Mouse (Mus musculus) hindbrain, embryonic 14.5 days (tissue): ENCODE measurements around the gene Tubg1. TPM values are rescaled to one million over a fixed set of nuclear protein-coding genes. Genes with fewer than 3 reads are reported as not detected.
"Not testable (repeated sequence)": the region's sequence is repeated elsewhere in the genome, so short reads cannot be mapped to it uniquely, and the experiment has no call there.

Experiments
- ATAC-seq: fragments of 200-750 bp; cut with Nextera tagmentation; 2 replicates; pipeline ENCODE4 v1.8.0; 2017; ENCODE audit warnings: moderate number of reproducible peaks, mild to moderate bottlenecking, moderate TSS enrichment, moderate library complexity; ENCODE audit not compliant: low FRiP score
- DNase-seq: peaks from one replicate; pipeline ENCODE4 v3.0.0-alpha.2; 2015; ENCODE audit warnings: low spot score
- H3K27ac ChIP-seq: fragments of 300-500 bp; sonication (generic); 2 replicates; pipeline ENCODE4 v1.5.1; 2014; ENCODE audit warnings: mild to moderate bottlenecking, moderate library complexity
- H3K27me3 ChIP-seq: fragments of 300-500 bp; sonication (generic); 2 replicates; pipeline ENCODE4 v1.6.1; 2014; ENCODE audit warnings: mild to moderate bottlenecking, low read length, mixed read lengths; ENCODE audit not compliant: control insufficient read depth, insufficient read depth
- H3K36me3 ChIP-seq: fragments of 300-500 bp; sonication (generic); replicated peaks from 2 replicates; pipeline ENCODE4 v1.6.1; 2014; ENCODE audit not compliant: control insufficient read depth, insufficient read depth
- H3K4me1 ChIP-seq: fragments of 300-500 bp; sonication (generic); replicated peaks from 2 replicates; pipeline ENCODE4 v1.6.1; 2014; ENCODE audit warnings: antibody characterized with exemption, low read length, mixed read lengths; ENCODE audit not compliant: control insufficient read depth, insufficient read depth
- H3K4me2 ChIP-seq: fragments of 300-500 bp; sonication (generic); replicated peaks from 2 replicates; pipeline ENCODE4 v1.6.1; 2014; ENCODE audit warnings: mild to moderate bottlenecking, moderate library complexity
- H3K4me3 ChIP-seq: fragments of 300-500 bp; sonication (generic); replicated peaks from 2 replicates; pipeline ENCODE4 v1.5.1; 2014; ENCODE audit warnings: mild to moderate bottlenecking, low read length
- H3K9ac ChIP-seq: fragments of 300-500 bp; sonication (generic); 2 replicates; pipeline ENCODE4 v1.6.1; 2014
- H3K9me3 ChIP-seq: fragments of 300-500 bp; sonication (generic); 2 replicates; pipeline ENCODE4 v1.6.1; 2016; ENCODE audit warnings: low read length; ENCODE audit not compliant: control insufficient read depth
- WGBS: fragments of 180-500 bp; shearing (Covaris S2); extraction: QIAGEN DNeasy Blood & Tissue Kit; methylation state at CpG from one replicate; pipeline ENCODE4 v1.1.7; 2014; 5-methylcytosine and 5-hydroxymethylcytosine counted together
- polyA plus RNA-seq: library from polyadenylated mRNA; unstranded; fragments of >200 nt; fragmentation: Nextera tagmentation; extraction: Ambion mirVana; gene quantifications from 2 replicates; pipeline ENCODE4 v1.2.1, GENCODE M21; 2014

The Tubg1 gene
- polyA plus RNA-seq, 1 experiment from 2014 or later, result 64.0 TPM

DNA sequence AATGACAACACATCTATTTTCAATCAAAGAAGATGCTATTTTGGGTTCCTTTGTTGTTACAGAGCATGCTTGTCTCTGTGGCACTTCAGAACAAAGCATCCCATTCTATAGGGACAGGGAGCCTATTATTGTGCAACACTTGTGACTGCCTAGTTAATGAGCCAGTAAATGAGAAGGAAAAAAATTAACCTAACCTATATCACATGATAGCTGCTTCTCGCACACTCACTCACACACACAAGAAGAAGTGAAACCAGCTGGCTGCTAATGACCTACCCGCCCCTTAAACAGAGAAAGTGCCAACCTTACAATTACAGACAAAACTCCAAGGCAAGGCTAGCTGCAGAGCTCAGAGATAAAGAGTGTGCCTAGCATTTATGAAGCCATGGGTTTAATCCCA, 4.2 kb upstream of the Tubg1 start:
- Histone ChIP-seq H3K9me3 (no peaks in the 10 kb centered on the region), H3K4me3 (no peak overlapping the region), H3K36me3 (no peaks in the 10 kb centered on the region), H3K27me3 (no peaks in the 10 kb centered on the region), H3K9ac (0 out of 2 replicates have a peak overlapping the region, but pooled peaks have one; percentile 2), H3K27ac (peak overlapping the region; percentile 34), H3K4me2 (peak overlapping the region; percentile 8; the same call in 1 of the 2 replicates), H3K4me1 (peaks cover 23% of the 10 kb centered on the region)
- no peak for DNase-seq
- no peak for ATAC-seq
- WGBS, result 37% methylated on average over 2 of the region's 2 CpGs

DNA sequence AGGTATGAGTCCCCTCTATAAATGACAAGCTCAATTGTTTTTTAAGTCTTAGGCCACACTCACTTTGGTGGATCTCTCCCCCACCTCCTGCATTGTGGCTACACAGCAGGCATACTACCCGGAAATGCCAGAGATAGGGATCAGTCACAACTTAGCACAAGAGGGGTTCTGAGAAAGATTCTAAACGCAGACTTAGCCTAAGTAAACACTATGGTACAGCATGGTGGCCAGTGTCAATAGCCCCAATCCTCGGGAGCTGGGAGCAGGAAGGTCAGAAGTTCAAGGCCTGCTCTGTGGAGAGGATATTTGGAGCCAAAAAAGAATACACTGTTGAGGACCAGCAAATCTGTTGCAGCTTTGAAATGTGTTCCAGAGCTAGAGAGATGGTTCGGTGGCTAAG, 1.6 kb upstream of the Tubg1 start:
- Histone ChIP-seq H3K4me2 (peak overlapping the region; percentile 82), H3K9me3 (no peaks in the 10 kb centered on the region), H3K9ac (peak overlapping the region; percentile 89; the same call in 1 of the 2 replicates), H3K36me3 (peaks cover 7% of the 10 kb centered on the region; the same call in 1 of the 2 replicates), H3K27ac (no peak overlapping the region), H3K4me1 (peaks cover 33% of the 10 kb centered on the region), H3K27me3 (no peaks in the 10 kb centered on the region), H3K4me3 (peak overlapping the region; percentile 85)
- DNase-seq (no peak), ATAC-seq (no peak)
- WGBS, result 56% methylated on average over 4 of the region's 4 CpGs

DNA sequence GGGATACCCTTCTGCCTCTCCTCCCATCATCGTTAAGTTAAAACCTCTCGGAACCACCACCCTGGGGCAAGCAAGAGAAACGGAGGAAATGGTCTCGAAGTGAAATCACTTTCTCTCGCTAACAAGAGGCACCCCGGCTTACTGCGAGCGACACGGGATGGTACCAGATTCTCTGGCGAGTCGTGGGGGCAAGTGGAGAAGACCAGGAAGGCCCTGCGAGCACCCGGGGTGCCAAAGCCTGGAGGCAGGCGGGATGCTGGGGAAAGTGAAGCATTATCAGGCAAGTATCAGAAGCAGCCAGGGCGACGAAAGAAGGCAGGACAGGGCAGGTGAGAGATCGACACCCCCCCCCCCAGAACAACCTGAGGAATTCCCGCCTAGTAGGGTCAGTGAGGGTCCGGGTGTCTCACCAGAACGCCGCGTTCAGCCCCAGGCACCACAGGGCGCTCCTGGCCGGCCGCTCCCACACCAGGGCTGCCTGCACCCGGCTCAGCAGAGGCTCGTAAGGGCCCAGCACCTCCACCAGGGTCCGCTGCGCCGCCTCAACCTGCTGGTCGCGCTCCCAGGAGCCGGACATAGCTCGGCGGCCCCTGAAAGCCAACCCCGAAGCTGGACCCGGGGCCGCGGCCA, 492 bp upstream of the Tubg1 start:
- Histone ChIP-seq H3K36me3 (peaks cover 16% of the 10 kb centered on the region), H3K9ac (peak overlapping the region; percentile 89), H3K27me3 (no peaks in the 10 kb centered on the region), H3K4me2 (peak overlapping the region; percentile 82), H3K4me1 (peaks cover 33% of the 10 kb centered on the region), H3K27ac (peak overlapping the region; percentile 81), H3K4me3 (peak overlapping the region; percentile 85), H3K9me3 (no peaks in the 10 kb centered on the region)
- 1% methylated on average over 36 of the region's 39 CpGs for WGBS
- peak; percentile 75 for ATAC-seq
- no peak for DNase-seq

DNA sequence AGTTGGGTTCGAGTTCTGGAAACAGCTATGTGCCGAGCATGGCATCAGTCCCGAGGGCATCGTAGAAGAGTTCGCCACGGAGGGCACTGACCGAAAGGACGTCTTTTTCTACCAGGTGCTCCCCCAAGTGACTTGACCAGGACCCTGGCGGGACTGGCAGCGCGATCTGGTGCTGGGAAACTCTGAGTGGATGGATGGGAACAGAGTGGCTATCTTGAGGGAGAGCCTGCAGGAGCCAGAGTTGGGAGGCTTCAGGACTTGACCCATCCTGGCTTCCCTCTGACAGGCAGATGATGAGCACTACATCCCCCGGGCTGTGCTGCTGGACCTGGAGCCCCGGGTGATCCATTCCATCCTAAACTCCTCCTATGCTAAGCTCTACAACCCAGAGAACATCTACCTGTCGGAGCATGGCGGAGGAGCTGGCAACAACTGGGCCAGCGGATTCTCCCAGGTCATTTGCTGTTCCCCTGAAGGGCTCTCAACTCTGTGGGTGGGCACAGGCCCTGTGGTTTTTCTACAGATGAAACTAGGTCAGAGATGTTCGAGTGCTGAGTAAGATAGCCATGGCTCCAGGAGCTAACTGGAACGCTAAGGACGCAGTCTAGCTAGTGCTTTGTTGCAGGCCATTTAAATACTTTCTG, 929 bp downstream of the Tubg1 start:
- H3K4me2 ChIP-seq, result peak overlapping the region; percentile 94
- H3K4me3 ChIP-seq, result peak overlapping the region; percentile 85
- 27% methylated on average over 19 of the region's 19 CpGs for WGBS
- no peaks in the 10 kb centered on the region for H3K27me3 ChIP-seq
- ATAC-seq (no peak), DNase-seq (no peak)
- H3K27ac ChIP-seq, result peak overlapping the region; percentile 89
- peaks cover 24% of the 10 kb centered on the region for H3K36me3 ChIP-seq
- H3K9ac ChIP-seq, result peak overlapping the region; percentile 84
- H3K4me1 ChIP-seq, result peaks cover 30% of the 10 kb centered on the region
- H3K9me3 ChIP-seq, result no peaks in the 10 kb centered on the region

DNA sequence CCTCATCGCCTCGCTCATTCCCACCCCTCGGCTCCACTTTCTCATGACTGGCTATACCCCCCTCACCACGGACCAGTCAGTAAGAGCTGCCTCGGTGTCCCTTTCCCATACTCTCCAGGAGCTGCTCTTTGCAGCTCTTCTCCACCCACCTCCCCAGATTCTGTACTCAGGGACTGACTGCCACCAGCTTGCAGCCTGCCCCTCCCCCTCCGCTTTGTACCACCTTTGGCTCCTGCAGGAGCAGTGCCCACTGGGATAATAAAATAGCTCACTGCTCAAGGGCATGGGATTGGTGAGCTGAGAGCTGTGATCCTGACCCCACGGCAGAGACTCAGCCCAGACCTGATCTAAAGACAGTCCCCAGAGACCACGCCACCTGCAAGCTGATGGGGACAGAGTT, 4.8 kb downstream of the Tubg1 start:
- H3K4me3 ChIP-seq, H3K27ac ChIP-seq, H3K27me3 ChIP-seq, ATAC-seq, H3K9ac ChIP-seq, H3K4me2 ChIP-seq, DNase-seq, H3K9me3 ChIP-seq: not testable (repeated sequence)
- peaks cover 13% of the 10 kb centered on the region for H3K4me1 ChIP-seq
- H3K36me3 ChIP-seq, result peaks cover 37% of the 10 kb centered on the region
- WGBS, result 95% methylated on average over 8 of the region's 8 CpGs

DNA sequence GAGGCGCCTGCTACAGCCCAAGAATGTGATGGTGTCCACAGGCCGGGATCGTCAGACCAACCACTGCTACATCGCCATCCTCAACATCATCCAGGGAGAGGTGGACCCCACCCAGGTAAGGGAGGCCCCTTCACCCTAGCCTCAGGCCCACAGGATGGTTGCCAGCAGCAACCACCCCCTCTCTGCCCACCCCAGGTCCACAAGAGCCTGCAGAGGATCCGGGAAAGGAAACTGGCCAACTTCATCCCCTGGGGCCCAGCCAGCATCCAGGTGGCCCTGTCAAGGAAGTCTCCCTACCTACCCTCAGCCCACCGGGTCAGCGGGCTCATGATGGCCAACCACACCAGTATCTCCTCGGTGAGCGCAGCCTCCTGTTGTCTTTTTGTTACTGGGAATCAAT, 5.3 kb downstream of the Tubg1 start:
- 94% methylated on average over 4 of the region's 9 CpGs for WGBS
- not testable (repeated sequence) for H3K4me2 ChIP-seq, H3K4me3 ChIP-seq, H3K9me3 ChIP-seq, H3K27ac ChIP-seq, ATAC-seq, DNase-seq, H3K27me3 ChIP-seq, H3K9ac ChIP-seq
- H3K4me1 ChIP-seq, result peaks cover 13% of the 10 kb centered on the region
- H3K36me3 ChIP-seq, result peaks cover 37% of the 10 kb centered on the region

DNA sequence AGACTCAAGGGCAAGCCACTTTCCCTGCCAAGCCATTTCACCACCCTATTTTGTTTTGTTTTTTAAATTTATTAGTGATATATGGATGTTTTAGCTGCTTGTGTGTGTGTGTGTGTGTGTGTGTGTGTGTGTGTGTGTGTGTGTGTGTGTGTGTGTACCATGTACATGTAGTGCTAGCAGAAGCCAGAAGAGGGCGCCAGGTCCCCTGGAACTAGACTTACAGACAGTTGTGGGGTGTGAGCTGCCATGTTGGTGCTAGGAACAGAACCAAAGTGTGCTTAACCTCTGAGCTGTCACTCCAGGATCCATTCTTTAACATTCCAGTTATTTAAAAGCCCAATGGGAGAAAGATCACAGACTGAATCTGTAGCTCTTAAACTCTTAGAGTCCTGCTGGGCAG, 7.3 kb downstream of the Tubg1 start:
- H3K9ac ChIP-seq, result no peak overlapping the region
- H3K27me3 ChIP-seq, result no peaks in the 10 kb centered on the region
- no peak overlapping the region for H3K4me3 ChIP-seq
- 58% methylated on average over 1 of the region's 1 CpGs for WGBS
- H3K36me3 ChIP-seq, result peaks cover 37% of the 10 kb centered on the region
- DNase-seq (no peak), ATAC-seq (no peak)
- no peak overlapping the region for H3K4me2 ChIP-seq
- H3K27ac ChIP-seq, result no peak overlapping the region
- no peaks in the 10 kb centered on the region for H3K9me3 ChIP-seq
- H3K4me1 ChIP-seq, result no peaks in the 10 kb centered on the region

DNA sequence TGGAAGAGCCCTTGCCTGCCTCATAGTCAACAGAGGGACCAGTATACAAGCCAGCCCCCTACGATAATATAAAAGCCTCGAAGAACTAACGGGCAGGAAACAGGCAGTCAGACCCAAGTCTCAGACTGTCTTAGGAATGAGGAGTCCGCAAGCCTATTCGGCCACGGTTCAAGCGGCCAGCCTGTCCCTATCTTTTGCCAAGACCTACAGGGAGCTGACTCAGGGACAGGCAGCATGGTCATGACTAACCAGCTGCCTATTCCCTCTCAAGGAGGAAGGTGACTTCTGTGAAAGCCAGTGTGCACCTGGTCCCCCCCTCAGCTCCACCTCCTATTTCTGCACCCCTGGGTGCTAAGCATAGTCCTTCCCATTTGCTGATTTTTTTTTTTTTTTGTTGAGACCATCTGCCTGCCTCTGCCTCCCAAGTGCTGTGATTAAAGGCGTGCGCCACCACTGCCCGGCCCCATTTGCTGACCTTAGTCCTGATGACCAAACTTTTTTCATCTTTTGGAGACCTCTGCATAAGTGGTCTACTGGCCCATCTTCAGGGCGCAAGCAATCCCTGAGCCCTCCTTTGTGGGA, 9.3 kb downstream of the Tubg1 start:
- no peaks in the 10 kb centered on the region for H3K4me1 ChIP-seq
- DNase-seq (no peak), ATAC-seq (no peak)
- H3K36me3 ChIP-seq, result peaks cover 20% of the 10 kb centered on the region
- H3K9ac ChIP-seq, result no peak overlapping the region
- no peak overlapping the region for H3K27ac ChIP-seq
- no peaks in the 10 kb centered on the region for H3K9me3 ChIP-seq
- 79% methylated on average over 11 of the region's 11 CpGs for WGBS
- no peak overlapping the region for H3K4me2 ChIP-seq
- H3K4me3 ChIP-seq, result no peak overlapping the region
- no peaks in the 10 kb centered on the region for H3K27me3 ChIP-seq

DNA sequence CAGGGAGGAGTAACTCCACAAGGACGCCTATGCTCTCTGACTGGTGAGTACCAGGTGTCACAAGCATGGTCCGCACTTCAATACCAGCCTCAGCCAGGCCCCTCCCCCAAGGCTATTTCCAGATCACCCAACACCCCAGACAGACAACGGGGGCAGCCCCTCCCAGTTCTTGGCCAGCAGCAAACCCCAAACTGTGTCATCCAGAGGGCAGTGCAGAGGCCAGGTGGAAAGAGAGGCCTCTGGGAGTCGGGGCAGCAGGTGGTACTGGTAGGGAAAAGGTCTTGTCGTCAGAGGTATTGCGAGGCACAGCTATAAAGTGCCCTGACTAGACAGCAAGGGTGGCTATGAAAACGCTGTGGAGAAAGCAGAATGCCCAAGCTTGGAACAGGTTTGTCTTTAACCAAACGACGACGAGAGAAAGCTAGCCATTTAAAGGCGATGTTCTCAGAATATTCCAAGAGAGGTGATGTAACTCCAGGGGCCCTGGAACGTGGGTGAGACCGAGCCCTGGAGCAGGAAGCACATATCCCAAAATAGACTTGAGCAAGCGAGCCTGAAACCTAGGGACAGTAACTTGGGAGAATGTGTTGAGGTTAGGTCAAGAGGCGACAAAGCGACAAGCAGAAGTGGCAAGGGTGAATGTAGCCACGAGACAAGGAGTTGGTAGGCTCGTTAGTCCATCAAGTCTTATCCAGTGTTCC, 10.5 kb downstream of the Tubg1 start:
- H3K9me3 ChIP-seq, result no peaks in the 10 kb centered on the region
- H3K4me3 ChIP-seq, result no peak overlapping the region
- no peak overlapping the region for H3K27ac ChIP-seq
- H3K36me3 ChIP-seq, result peaks cover 17% of the 10 kb centered on the region
- H3K27me3 ChIP-seq, result no peaks in the 10 kb centered on the region
- no peak overlapping the region for H3K4me2 ChIP-seq
- no peaks in the 10 kb centered on the region for H3K4me1 ChIP-seq
- ATAC-seq, result no peak
- DNase-seq, result no peak
- H3K9ac ChIP-seq, result no peak overlapping the region
- 52% methylated on average over 18 of the region's 18 CpGs for WGBS
